Mouse (Mus musculus) myocyte (in vitro differentiated cells): ENCODE measurements around the gene Mast2. TPM values are rescaled to one million over a fixed set of nuclear protein-coding genes. Genes with fewer than 3 reads are reported as not detected.
A peak's percentile ranks its signal among the peaks of the same experiment; 100 is the strongest.

Experiments used
- H3K27me3 ChIP-seq: one replicate; pipeline ENCODE4 v1.6.1; 2011; ENCODE audit not compliant: control insufficient read depth, insufficient read depth, insufficient read length
- H3K36me3 ChIP-seq: one replicate; pipeline ENCODE4 v1.6.1; 2011; ENCODE audit not compliant: control insufficient read depth, insufficient read depth
- H3K4me2 ChIP-seq: one replicate; pipeline ENCODE4 v1.6.1; 2011; ENCODE audit warnings: low read depth, control low read depth
- H3K4me3 ChIP-seq: one replicate; pipeline ENCODE4 v1.5.1; 2011; ENCODE audit warnings: mild to moderate bottlenecking, control low read depth, moderate library complexity
- H3K79me2 ChIP-seq: one replicate; pipeline ENCODE4 v1.6.1; 2011; ENCODE audit not compliant: control insufficient read depth, insufficient read depth
- H3ac ChIP-seq: one replicate; pipeline ENCODE4 v1.6.1; 2011; ENCODE audit not compliant: control insufficient read depth, insufficient read length
- CEBPB ChIP-seq: IDR thresholded peaks from 2 replicates; pipeline ENCODE4 v1.6.1; 2011; ENCODE audit warnings: mild to moderate bottlenecking, moderate library complexity; ENCODE audit not compliant: poor library complexity, insufficient read depth, severe bottlenecking
- E2F4 ChIP-seq: IDR thresholded peaks from one replicate; pipeline ENCODE4 v1.6.1; 2011; ENCODE audit warnings: mild to moderate bottlenecking, control low read depth, moderate library complexity; ENCODE audit not compliant: insufficient read depth
- MAX ChIP-seq: IDR thresholded peaks from one replicate; pipeline ENCODE4 v1.6.1; 2011; ENCODE audit warnings: low read depth, mild to moderate bottlenecking, control low read depth
- MYOD1 ChIP-seq, 3 experiments: IDR thresholded peaks; one replicate each; pipeline ENCODE4 v1.6.1; 2011; ENCODE audit warnings: control low read depth in 2 of 3, low read depth in 2 of 3, mild to moderate bottlenecking in 2 of 3, moderate library complexity in 1 of 3; ENCODE audit not compliant: insufficient read length in 2 of 3, control insufficient read depth in 1 of 3
- MYOG ChIP-seq, 3 experiments: IDR thresholded peaks; one replicate each; pipeline ENCODE4 v1.6.1; 2011; ENCODE audit warnings: control low read depth in 2 of 3, low read depth in 2 of 3, mild to moderate bottlenecking in 2 of 3; ENCODE audit not compliant: insufficient read length in 2 of 3, control insufficient read depth in 1 of 3, insufficient read depth in 1 of 3
- POLR2A ChIP-seq: IDR thresholded peaks from one replicate; pipeline ENCODE4 v1.6.1; 2011; ENCODE audit warnings: low read depth, mild to moderate bottlenecking, control low read depth, moderate library complexity; ENCODE audit not compliant: insufficient read length
- POLR2AphosphoS2 ChIP-seq: IDR thresholded peaks from one replicate; pipeline ENCODE4 v1.6.1; 2011; ENCODE audit warnings: low read depth, control low read depth; ENCODE audit not compliant: insufficient read length
- REST ChIP-seq: IDR thresholded peaks from one replicate; pipeline ENCODE4 v1.6.1; 2011; ENCODE audit warnings: mild to moderate bottlenecking, control low read depth, moderate library complexity; ENCODE audit not compliant: insufficient read depth, insufficient read length
- SRF ChIP-seq: IDR thresholded peaks from one replicate; pipeline ENCODE4 v1.6.1; 2011; ENCODE audit warnings: low read depth; ENCODE audit not compliant: control insufficient read depth, insufficient read length
- TCF12 ChIP-seq: IDR thresholded peaks from one replicate; pipeline ENCODE4 v1.6.1; 2011; ENCODE audit warnings: mild to moderate bottlenecking, control low read depth; ENCODE audit not compliant: poor library complexity, insufficient read depth, severe bottlenecking
- TCF3 ChIP-seq: IDR thresholded peaks from one replicate; pipeline ENCODE4 v1.6.1; 2011; ENCODE audit warnings: low read depth, control low read depth; ENCODE audit not compliant: insufficient read length
- USF1 ChIP-seq: IDR thresholded peaks from one replicate; pipeline ENCODE4 v1.6.1; 2011; ENCODE audit warnings: low read depth, mild to moderate bottlenecking, control low read depth, moderate library complexity
- polyA plus RNA-seq: library from polyadenylated mRNA; unstranded; fragments of >200 nt; fragmentation: generic; extraction: Trizol; gene quantifications from one replicate; pipeline ENCODE4 v1.2.1, GENCODE M21; 2012; ENCODE audit warnings: missing spikeins

Mast2 gene
- polyA plus RNA-seq, 1 experiment: 48.9 TPM

- TF ChIP-seq E2F4 (no peak), CEBPB (no peak), USF1 (peak; percentile 97), POLR2AphosphoS2 (peak; percentile 53), TCF3 (no peak), REST (no peak), MYOD1 (IDR thresholded peaks at IDR 0.05; ENCODE audit: control insufficient read depth in 1 of 3, insufficient read length in 2 of 3, low read depth in 2 of 3) (peak; percentile 29 to 52 (median 43)), POLR2A (peak; percentile 37), MYOG (IDR thresholded peaks at IDR 0.05; ENCODE audit: control insufficient read depth in 1 of 3, insufficient read depth in 1 of 3, insufficient read length in 2 of 3, low read depth in 2 of 3) (peak in 2 of 3 experiments; percentile 49 to 80), SRF (peak; percentile 22), MAX (no peak), TCF12 (no peak)
- H3ac ChIP-seq: no peak overlapping the region
Measured at GRCm38 (mm10) chr4:116300878-116301355, 163.1 kb downstream of the Mast2 start.

GRCm38 (mm10) chr4:116293296-116293695 lies 170.7 kb downstream of the Mast2 start:
- no peaks in the 10 kb centered on the region for H3K79me2 ChIP-seq
- no peak overlapping the region for H3ac ChIP-seq
- no peak overlapping the region for H3K4me2 ChIP-seq
- H3K27me3 ChIP-seq: no peaks in the 10 kb centered on the region
- peaks cover 23% of the 10 kb centered on the region for H3K36me3 ChIP-seq
- no peak overlapping the region for H3K4me3 ChIP-seq
- TF ChIP-seq REST (no peak), POLR2AphosphoS2 (no peak), TCF3 (no peak), SRF (no peak), E2F4 (no peak), CEBPB (no peak), TCF12 (no peak), MYOG (IDR thresholded peaks at IDR 0.05; ENCODE audit: control insufficient read depth in 1 of 3, insufficient read depth in 1 of 3, insufficient read length in 2 of 3, low read depth in 2 of 3) (no peak), POLR2A (no peak), MYOD1 (IDR thresholded peaks at IDR 0.05; ENCODE audit: control insufficient read depth in 1 of 3, insufficient read length in 2 of 3, low read depth in 2 of 3) (no peak), MAX (no peak), USF1 (no peak)

More at GRCm38 (mm10) chr4:116300878-116301355, 163.1 kb downstream of the Mast2 start:
- Histone ChIP-seq H3K4me3 (no peak overlapping the region), H3K79me2 (no peaks in the 10 kb centered on the region), H3K4me2 (peak overlapping the region; percentile 60), H3K27me3 (no peaks in the 10 kb centered on the region), H3K36me3 (no peaks in the 10 kb centered on the region)

DNA sequence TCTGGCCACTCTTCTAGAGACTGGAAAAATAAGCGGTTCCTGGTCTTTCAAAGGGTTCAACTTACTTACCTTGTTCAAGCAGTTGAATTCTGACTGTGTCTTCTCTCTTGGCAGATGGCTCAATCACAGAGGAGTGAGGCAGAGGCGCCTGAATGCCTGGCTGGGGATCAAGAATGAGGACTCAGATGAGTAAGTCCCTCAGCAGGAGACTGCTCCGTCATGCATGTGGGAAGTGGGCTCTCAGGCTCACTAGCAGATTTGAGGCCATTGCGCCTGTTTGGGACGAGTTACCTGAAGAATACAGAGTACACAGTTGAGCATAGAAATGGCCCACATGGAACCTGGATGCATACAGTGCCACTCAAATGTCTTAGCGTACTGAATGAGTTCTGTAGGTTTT lies 172.4 kb downstream of the Mast2 start:
- TF ChIP-seq TCF3 (no peak), MAX (no peak), E2F4 (no peak), POLR2A (no peak), USF1 (no peak), REST (no peak), SRF (no peak), MYOG (IDR thresholded peaks at IDR 0.05; ENCODE audit: control insufficient read depth in 1 of 3, insufficient read depth in 1 of 3, insufficient read length in 2 of 3, low read depth in 2 of 3) (no peak), POLR2AphosphoS2 (no peak), TCF12 (no peak), MYOD1 (IDR thresholded peaks at IDR 0.05; ENCODE audit: control insufficient read depth in 1 of 3, insufficient read length in 2 of 3, low read depth in 2 of 3) (no peak)
- Histone ChIP-seq H3K4me2 (no peak overlapping the region), H3K27me3 (no peaks in the 10 kb centered on the region), H3K4me3 (no peak overlapping the region), H3ac (no peak overlapping the region), H3K79me2 (no peaks in the 10 kb centered on the region), H3K36me3 (peaks cover 28% of the 10 kb centered on the region)

DNA sequence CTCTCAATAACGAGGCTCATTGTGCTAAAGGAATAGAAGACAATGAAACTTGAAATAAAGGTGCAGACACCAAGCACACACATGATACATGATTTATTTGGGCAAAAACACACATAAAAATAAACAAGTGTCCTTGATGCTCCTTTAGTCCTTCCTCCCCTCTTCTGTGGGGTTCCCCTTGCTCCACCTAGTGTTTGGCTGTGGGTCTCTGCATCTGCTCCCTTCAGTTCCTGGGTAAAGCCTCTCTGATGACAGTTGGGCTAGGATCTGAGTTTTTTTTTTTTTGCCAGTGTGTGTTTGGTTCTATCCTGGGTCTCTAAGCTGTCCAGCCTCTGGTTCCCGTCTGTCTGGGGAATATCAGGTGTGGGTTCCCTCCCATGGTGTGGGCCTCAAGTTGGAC lies 181.8 kb downstream of the Mast2 start:
- TF ChIP-seq USF1 (no peak), E2F4 (no peak), TCF3 (no peak), POLR2AphosphoS2 (no peak), MYOD1 (IDR thresholded peaks at IDR 0.05; ENCODE audit: control insufficient read depth in 1 of 3, insufficient read length in 2 of 3, low read depth in 2 of 3) (no peak), MYOG (IDR thresholded peaks at IDR 0.05; ENCODE audit: control insufficient read depth in 1 of 3, insufficient read depth in 1 of 3, insufficient read length in 2 of 3, low read depth in 2 of 3) (no peak), REST (no peak), CEBPB (no peak), POLR2A (no peak), MAX (no peak), SRF (no peak), TCF12 (no peak)
- Histone ChIP-seq H3K36me3 (peaks cover 4% of the 10 kb centered on the region), H3ac (no peak overlapping the region), H3K79me2 (no peaks in the 10 kb centered on the region), H3K4me2 (no peak overlapping the region), H3K4me3 (no peak overlapping the region), H3K27me3 (no peaks in the 10 kb centered on the region)

- Histone ChIP-seq H3K4me2 (no peak overlapping the region), H3K36me3 (peaks cover 3% of the 10 kb centered on the region), H3K4me3 (no peak overlapping the region), H3K79me2 (no peaks in the 10 kb centered on the region), H3K27me3 (no peaks in the 10 kb centered on the region), H3ac (no peak overlapping the region)
- TF ChIP-seq POLR2AphosphoS2: no peak
- no peak for TF ChIP-seq USF1
- TF ChIP-seq CEBPB: no peak
- TF ChIP-seq MAX: no peak
- TF ChIP-seq TCF12: no peak
- no peak for TF ChIP-seq TCF3
- TF ChIP-seq MYOG (IDR thresholded peaks at IDR 0.05; ENCODE audit: control insufficient read depth in 1 of 3, insufficient read depth in 1 of 3, insufficient read length in 2 of 3, low read depth in 2 of 3): no peak
- TF ChIP-seq SRF: no peak
- no peak for TF ChIP-seq POLR2A
- TF ChIP-seq MYOD1 (IDR thresholded peaks at IDR 0.05; ENCODE audit: control insufficient read depth in 1 of 3, insufficient read length in 2 of 3, low read depth in 2 of 3): no peak
- TF ChIP-seq E2F4: no peak
Measured at GRCm38 (mm10) chr4:116268220-116268619, 195.8 kb downstream of the Mast2 start.
